Mouse (Mus musculus) hindbrain, postnatal 0 days (tissue): ENCODE results near the gene Unc79. TPM values are rescaled to one million over a fixed set of nuclear protein-coding genes. Genes with fewer than 3 reads are reported as not detected.

ENCODE experiments used
- ATAC-seq: fragments of 200-750 bp; cut with Nextera tagmentation; 2 replicates; pipeline ENCODE4 v1.8.0; 2017; ENCODE audit warnings: mild to moderate bottlenecking, moderate TSS enrichment, moderate library complexity
- DNase-seq: peaks from one replicate; pipeline ENCODE4 v3.0.0-alpha.2; 2015; ENCODE audit warnings: low spot score
- H3K27ac ChIP-seq: fragments of 300-500 bp; sonication (generic); 2 replicates; pipeline ENCODE4 v1.5.1; 2014; ENCODE audit warnings: mild to moderate bottlenecking
- H3K27me3 ChIP-seq: fragments of 300-500 bp; sonication (generic); 2 replicates; pipeline ENCODE4 v1.6.1; 2014; ENCODE audit warnings: low read length, mixed read lengths; ENCODE audit not compliant: insufficient read depth
- H3K36me3 ChIP-seq: fragments of 300-500 bp; sonication (generic); 2 replicates; pipeline ENCODE4 v1.6.1; 2014; ENCODE audit warnings: low read length, mixed read lengths; ENCODE audit not compliant: insufficient read depth
- H3K4me1 ChIP-seq: fragments of 300-500 bp; sonication (generic); 2 replicates; pipeline ENCODE4 v1.6.1; 2014; ENCODE audit warnings: antibody characterized with exemption, low read length, mixed read lengths; ENCODE audit not compliant: insufficient read depth
- H3K4me2 ChIP-seq: fragments of 300-500 bp; sonication (generic); 2 replicates; pipeline ENCODE4 v1.6.1; 2014; ENCODE audit warnings: low read depth, mild to moderate bottlenecking, low read length, moderate library complexity, mixed read lengths
- H3K4me3 ChIP-seq: fragments of 300-500 bp; sonication (generic); 2 replicates; pipeline ENCODE4 v1.5.1; 2014; ENCODE audit warnings: low read length
- H3K9ac ChIP-seq: fragments of 300-500 bp; sonication (generic); replicated peaks from 2 replicates; pipeline ENCODE4 v1.6.1; 2014; ENCODE audit warnings: mild to moderate bottlenecking, low read length, moderate library complexity, mixed read lengths
- H3K9me3 ChIP-seq: fragments of 300-500 bp; sonication (generic); 2 replicates; pipeline ENCODE4 v1.6.1; 2016; ENCODE audit warnings: low read length, mixed read lengths
- CTCF ChIP-seq: IDR thresholded peaks from 2 replicates; pipeline ENCODE4 v1.5.1; 2016; ENCODE audit warnings: antibody characterized with exemption, control low read depth, low read depth
- WGBS: fragments of 180-500 bp; shearing (Covaris S2); extraction: QIAGEN DNeasy Blood & Tissue Kit; methylation state at CpG from one replicate; pipeline ENCODE4 v1.1.7; 2014; 5-methylcytosine and 5-hydroxymethylcytosine counted together
- polyA plus RNA-seq: library from polyadenylated mRNA; unstranded; fragments of >200 nt; fragmentation: Nextera tagmentation; extraction: Ambion mirVana; gene quantifications from 2 replicates; pipeline ENCODE4 v1.2.1, GENCODE M21; 2015
- total RNA-seq: library from RNA; depleted of rRNA; stranded (reverse); fragments of >200 nt; gene quantifications from 2 replicates; pipeline ENCODE4 v1.2.3, GENCODE M21; 2014

Unc79 gene
- total and polyA plus RNA-seq, 2 experiments from 2014 or later = 4.7 to 40.7 TPM

- Histone ChIP-seq H3K4me2 (no peak overlapping the region), H3K9me3 (no peaks in the 10 kb centered on the region), H3K27me3 (no peaks in the 10 kb centered on the region), H3K36me3 (peaks cover 12% of the 10 kb centered on the region; the same call in 1 of the 2 replicates), H3K4me3 (no peak overlapping the region), H3K4me1 (no peaks in the 10 kb centered on the region), H3K27ac (0 out of 2 replicates have a peak overlapping the region, but pooled peaks have one; percentile 26), H3K9ac (no peak overlapping the region)
- no peak for TF ChIP-seq CTCF
- DNase-seq (no peak), ATAC-seq (no peak)
- 37% methylated on average over 7 of the region's 7 CpGs for WGBS
Observed at GRCm38 (mm10) chr12:103078751-103079150, 130.1 kb downstream of the Unc79 start.

- ATAC-seq (no peak), DNase-seq (no peak)
- H3K27ac ChIP-seq = no peak overlapping the region
- H3K4me3 ChIP-seq = no peak overlapping the region
- no peak overlapping the region for H3K4me2 ChIP-seq
- H3K27me3 ChIP-seq = no peaks in the 10 kb centered on the region
- no peak for TF ChIP-seq CTCF
- H3K9ac ChIP-seq = no peak overlapping the region
- H3K4me1 ChIP-seq = no peaks in the 10 kb centered on the region
- H3K36me3 ChIP-seq = peaks cover 21% of the 10 kb centered on the region; the same call in 1 of the 2 replicates
- no peaks in the 10 kb centered on the region for H3K9me3 ChIP-seq
- 86% methylated on average over 3 of the region's 3 CpGs for WGBS
Observed at GRCm38 (mm10) chr12:103080055-103080454, 131.4 kb downstream of the Unc79 start.

GRCm38 (mm10) chr12:103091831-103092230 is 143.2 kb downstream of the Unc79 start:
- DNase-seq (no peak), ATAC-seq (no peak)
- Histone ChIP-seq H3K27me3 (no peaks in the 10 kb centered on the region), H3K4me3 (no peak overlapping the region), H3K36me3 (peaks cover 17% of the 10 kb centered on the region; the same call in 1 of the 2 replicates), H3K4me2 (no peak overlapping the region), H3K9me3 (no peaks in the 10 kb centered on the region), H3K27ac (no peak overlapping the region), H3K4me1 (no peaks in the 10 kb centered on the region), H3K9ac (no peak overlapping the region)
- 87% methylated on average over 6 of the region's 6 CpGs for WGBS
- no peak for TF ChIP-seq CTCF

- Histone ChIP-seq H3K9me3 (no peaks in the 10 kb centered on the region), H3K27ac (no peak overlapping the region), H3K4me3 (no peak overlapping the region), H3K27me3 (no peaks in the 10 kb centered on the region), H3K4me1 (no peaks in the 10 kb centered on the region), H3K9ac (no peak overlapping the region), H3K36me3 (peaks cover 18% of the 10 kb centered on the region), H3K4me2 (no peak overlapping the region)
- no peak for TF ChIP-seq CTCF
- no peak for DNase-seq
- no peak for ATAC-seq
- 83% methylated on average over 5 of the region's 5 CpGs for WGBS
Observed at GRCm38 (mm10) chr12:103095160-103095559, 146.5 kb downstream of the Unc79 start.

- Histone ChIP-seq H3K4me2 (no peak overlapping the region), H3K4me3 (no peak overlapping the region), H3K9me3 (no peaks in the 10 kb centered on the region), H3K27me3 (no peaks in the 10 kb centered on the region), H3K36me3 (peaks cover 19% of the 10 kb centered on the region), H3K4me1 (no peaks in the 10 kb centered on the region), H3K9ac (no peak overlapping the region), H3K27ac (no peak overlapping the region)
- ATAC-seq = peak; percentile 81
- 74% methylated on average over 1 of the region's 1 CpGs for WGBS
- peak; percentile 61 for TF ChIP-seq CTCF
- DNase-seq = peak; percentile 58
Observed at GRCm38 (mm10) chr12:103099185-103099584, 150.5 kb downstream of the Unc79 start.

GRCm38 (mm10) chr12:103100088-103100487 is 151.4 kb downstream of the Unc79 start:
- Histone ChIP-seq H3K4me1 (no peaks in the 10 kb centered on the region), H3K4me2 (no peak overlapping the region), H3K27me3 (no peaks in the 10 kb centered on the region), H3K36me3 (peaks cover 13% of the 10 kb centered on the region), H3K27ac (no peak overlapping the region), H3K9ac (no peak overlapping the region), H3K4me3 (no peak overlapping the region), H3K9me3 (no peaks in the 10 kb centered on the region)
- DNase-seq = peak; percentile 24
- TF ChIP-seq CTCF = peak; percentile 53
- ATAC-seq = no peak
- WGBS = 74% methylated on average over 5 of the region's 5 CpGs

GRCm38 (mm10) chr12:103103041-103103440 is 154.4 kb downstream of the Unc79 start:
- ATAC-seq (no peak), DNase-seq (no peak)
- Histone ChIP-seq H3K9ac (no peak overlapping the region), H3K4me1 (no peaks in the 10 kb centered on the region), H3K9me3 (no peaks in the 10 kb centered on the region), H3K36me3 (peaks cover 14% of the 10 kb centered on the region), H3K27ac (no peak overlapping the region), H3K4me3 (no peak overlapping the region), H3K4me2 (no peak overlapping the region), H3K27me3 (no peaks in the 10 kb centered on the region)
- TF ChIP-seq CTCF = no peak
- 42% methylated on average over 2 of the region's 2 CpGs for WGBS
